Mouse (Mus musculus) kidney, adult 2 months (tissue): Measurements from ENCODE around the gene Krtcap2. TPM values are rescaled to one million over a fixed set of nuclear protein-coding genes. Genes with fewer than 3 reads are reported as not detected.
A peak's percentile ranks its signal among the peaks of the same experiment; 100 is the strongest.

ENCODE experiments used
- DNase-seq: peaks from one replicate; pipeline ENCODE4 v3.0.0; 2021
- H3K27ac ChIP-seq: fragments of 200-500 bp; 2 replicates; pipeline ENCODE4 v1.5.1; 2012; ENCODE audit warnings: low read depth, low read length, control low read depth, inconsistent platforms; ENCODE audit not compliant: insufficient read depth
- H3K27me3 ChIP-seq: fragments of 200-500 bp; replicated peaks from 2 replicates; pipeline ENCODE4 v1.6.1; 2012; ENCODE audit warnings: mild to moderate bottlenecking, moderate library complexity, low read length, inconsistent platforms; ENCODE audit not compliant: control insufficient read depth, insufficient read depth
- H3K36me3 ChIP-seq: fragments of 200-500 bp; 2 replicates; pipeline ENCODE4 v1.6.1; 2012; ENCODE audit warnings: mild to moderate bottlenecking, moderate library complexity, low read length, inconsistent platforms; ENCODE audit not compliant: control insufficient read depth, insufficient read depth
- H3K4me1 ChIP-seq: fragments of 200-500 bp; 2 replicates; pipeline ENCODE4 v1.6.1; 2011; ENCODE audit warnings: low read length; ENCODE audit not compliant: control insufficient read depth, insufficient read depth
- H3K4me3 ChIP-seq: fragments of 200-500 bp; 2 replicates; pipeline ENCODE4 v1.5.1; 2011; ENCODE audit warnings: mild to moderate bottlenecking, low read depth, low read length, control low read depth; ENCODE audit not compliant: insufficient read depth
- CTCF ChIP-seq: fragments of 200-500 bp; conservative IDR thresholded peaks from 2 replicates; pipeline ENCODE4 v1.5.1; 2011; ENCODE audit warnings: low read depth, mild to moderate bottlenecking, control low read depth, low read length, moderate library complexity, mixed read lengths; ENCODE audit not compliant: insufficient read depth, insufficient read length
- POLR2A ChIP-seq: fragments of 200-500 bp; IDR thresholded peaks from one replicate; pipeline ENCODE4 v1.6.1; 2011; ENCODE audit warnings: low read depth, low read length, control low read depth
- WGBS: fragments of 180-500 bp; shearing (Covaris S2); methylation state at CpG from one replicate; pipeline ENCODE4 v1.1.7; 2018; 5-methylcytosine and 5-hydroxymethylcytosine counted together
- polyA plus RNA-seq: library from polyadenylated mRNA; depleted of rRNA; stranded (reverse); fragments of >200 nt; gene quantifications from 2 replicates; pipeline ENCODE4 v1.2.3, GENCODE M21; 2012

Gene Krtcap2
- polyA plus RNA-seq, 1 experiment, result 142 TPM

GRCm38 (mm10) chr3:89276061-89276460 is 30.3 kb downstream of the Krtcap2 start:
- no peak for TF ChIP-seq CTCF
- DNase-seq, result peak; percentile 54
- 62% methylated on average over 13 of the region's 13 CpGs for WGBS
- Histone ChIP-seq H3K4me1 (peaks cover 14% of the 10 kb centered on the region; the same call in 1 of the 2 replicates), H3K27ac (0 out of 2 replicates have a peak overlapping the region, but pooled peaks have one; percentile 4), H3K36me3 (peaks cover 8% of the 10 kb centered on the region), H3K27me3 (no peaks in the 10 kb centered on the region), H3K4me3 (no peak overlapping the region)

DNA sequence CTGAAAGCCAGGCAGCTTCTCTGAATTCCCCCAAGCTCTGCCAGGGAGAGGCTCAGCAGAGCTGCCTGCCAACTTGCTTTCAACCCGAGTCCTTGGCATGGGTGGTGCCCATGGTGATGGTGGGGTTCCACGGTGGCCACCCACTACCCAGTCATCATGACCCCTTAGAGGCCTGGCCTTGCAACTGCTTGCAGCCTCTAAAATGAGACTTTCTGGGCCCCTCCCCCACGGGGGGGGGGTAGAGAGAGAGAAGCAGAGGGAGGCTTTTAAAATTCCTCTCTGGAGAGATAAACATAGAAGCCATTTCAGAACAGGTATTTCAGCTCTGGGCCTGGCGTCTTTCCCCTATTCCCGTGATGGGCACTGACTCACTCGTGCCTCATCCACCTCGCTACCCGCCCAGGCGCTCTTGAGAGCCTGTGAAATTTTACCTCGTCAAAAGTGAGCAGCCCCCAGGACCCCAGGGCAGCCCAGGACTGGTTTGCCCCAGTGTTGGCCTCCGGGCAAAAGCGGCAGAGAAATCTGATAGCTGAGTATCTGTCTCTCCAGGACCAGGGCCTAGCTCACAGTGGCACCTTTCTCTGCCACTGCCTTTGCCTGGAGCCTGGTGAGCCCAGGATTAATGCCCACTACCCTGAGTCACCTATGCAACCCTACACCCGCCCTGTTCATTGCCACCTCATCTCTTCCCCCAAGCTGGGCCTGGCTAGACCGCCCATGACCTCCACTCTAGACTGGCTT is 31.7 kb downstream of the Krtcap2 start:
- Histone ChIP-seq H3K4me3 (peak overlapping the region; percentile 82), H3K4me1 (peaks cover 18% of the 10 kb centered on the region; the same call in 1 of the 2 replicates), H3K27me3 (no peaks in the 10 kb centered on the region), H3K36me3 (peaks cover 3% of the 10 kb centered on the region; the same call in 1 of the 2 replicates), H3K27ac (peak overlapping the region; percentile 89)
- 24% methylated on average over 14 of the region's 14 CpGs for WGBS
- TF ChIP-seq CTCF, result no peak
- TF ChIP-seq POLR2A, result no peak
- DNase-seq, result peak; percentile 56

- peak; percentile 95 for DNase-seq
- TF ChIP-seq CTCF (no peak), POLR2A (peak; percentile 50)
- peak overlapping the region; percentile 82 for H3K4me3 ChIP-seq
- H3K36me3 ChIP-seq, result peaks cover 3% of the 10 kb centered on the region; the same call in 1 of the 2 replicates
- H3K4me1 ChIP-seq, result peaks cover 18% of the 10 kb centered on the region; the same call in 1 of the 2 replicates
- 28% methylated on average over 7 of the region's 7 CpGs for WGBS
- no peaks in the 10 kb centered on the region for H3K27me3 ChIP-seq
- H3K27ac ChIP-seq, result peak overlapping the region; percentile 89
These were observed 32.3 kb downstream of the Krtcap2 start for GRCm38 (mm10) chr3:89278107-89278506.

GRCm38 (mm10) chr3:89278643-89279042 is 32.9 kb downstream of the Krtcap2 start:
- H3K27ac ChIP-seq, result peak overlapping the region; percentile 89
- H3K36me3 ChIP-seq, result peaks cover 3% of the 10 kb centered on the region; the same call in 1 of the 2 replicates
- peak; percentile 25 for DNase-seq
- TF ChIP-seq POLR2A (no peak), CTCF (no peak)
- 12% methylated on average over 8 of the region's 8 CpGs for WGBS
- peak overlapping the region; percentile 82 for H3K4me3 ChIP-seq
- peaks cover 18% of the 10 kb centered on the region; the same call in 1 of the 2 replicates for H3K4me1 ChIP-seq
- H3K27me3 ChIP-seq, result no peaks in the 10 kb centered on the region

DNA sequence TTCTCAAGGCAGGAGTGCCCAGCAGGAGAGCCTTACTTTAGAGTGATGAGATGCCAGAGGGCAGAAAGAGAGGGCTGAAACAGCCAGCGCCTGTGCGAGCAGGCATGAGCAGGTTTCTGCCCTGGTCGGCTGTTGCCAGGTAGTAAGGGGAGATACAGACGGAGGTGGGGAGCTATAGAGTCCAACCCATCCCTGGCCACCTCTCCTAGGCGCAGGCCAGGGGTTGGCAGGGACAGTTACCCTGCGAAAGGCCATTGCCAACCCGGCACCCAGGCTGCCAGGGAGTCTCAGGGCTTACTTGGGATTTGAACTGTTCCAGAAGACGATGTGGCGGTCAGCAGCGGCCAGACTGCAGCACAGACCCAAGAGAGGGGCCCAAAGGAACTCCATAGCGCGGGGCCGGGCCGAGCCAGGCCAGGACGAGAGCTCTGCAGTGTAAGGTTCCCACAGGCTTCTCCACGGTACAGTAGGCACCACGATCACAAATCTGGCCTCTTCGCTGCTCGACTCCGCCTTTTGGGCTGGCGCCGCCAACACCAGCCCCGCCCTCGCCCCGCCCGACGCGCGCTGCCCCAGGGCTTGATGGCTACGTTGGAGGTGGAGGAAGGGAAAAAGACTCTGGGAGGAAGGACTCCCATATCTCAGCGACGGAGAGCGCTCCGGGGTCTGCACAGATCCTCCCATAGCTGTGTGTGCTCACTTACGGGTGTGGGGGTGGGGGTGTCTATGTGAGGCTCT is 33.6 kb downstream of the Krtcap2 start:
- 1% methylated on average over 35 of the region's 35 CpGs for WGBS
- peak; percentile 99 for TF ChIP-seq POLR2A
- TF ChIP-seq CTCF, result no peak
- H3K4me1 ChIP-seq, result peaks cover 18% of the 10 kb centered on the region; the same call in 1 of the 2 replicates
- DNase-seq, result peak; percentile 96
- H3K4me3 ChIP-seq, result peak overlapping the region; percentile 82
- H3K27ac ChIP-seq, result peak overlapping the region; percentile 89
- H3K27me3 ChIP-seq, result no peaks in the 10 kb centered on the region
- H3K36me3 ChIP-seq, result peaks cover 3% of the 10 kb centered on the region; the same call in 1 of the 2 replicates

DNA sequence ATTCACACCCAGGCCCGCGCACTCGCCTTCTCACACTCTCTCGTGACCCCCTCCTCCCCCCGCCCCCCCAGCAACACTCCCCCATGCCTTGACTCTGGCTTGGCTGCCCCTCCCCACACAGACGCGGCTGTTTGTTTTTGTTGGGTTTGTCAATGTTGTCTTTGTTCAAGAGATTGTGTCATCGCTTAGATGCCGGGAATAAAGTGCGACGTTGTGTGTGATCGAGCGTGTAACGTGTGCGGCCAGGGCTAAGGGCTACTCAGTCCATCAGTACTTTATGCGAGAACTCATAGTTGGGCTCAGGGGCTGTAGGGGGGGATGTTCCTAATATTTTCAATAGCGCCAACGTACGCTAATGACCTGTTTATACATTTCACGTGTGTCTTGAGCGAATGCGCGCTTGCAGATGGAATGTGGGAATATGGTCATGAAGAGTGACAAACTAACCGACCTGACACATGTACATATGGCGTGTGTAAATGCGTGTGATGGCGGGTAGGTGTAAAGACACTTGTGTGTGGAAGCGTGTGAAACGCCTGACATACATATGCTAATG is 34.4 kb downstream of the Krtcap2 start:
- H3K27me3 ChIP-seq, result no peaks in the 10 kb centered on the region
- peaks cover 18% of the 10 kb centered on the region; the same call in 1 of the 2 replicates for H3K4me1 ChIP-seq
- H3K4me3 ChIP-seq, result peak overlapping the region; percentile 82
- peak overlapping the region; percentile 89 for H3K27ac ChIP-seq
- no peak for TF ChIP-seq CTCF
- no peak for TF ChIP-seq POLR2A
- WGBS, result 1% methylated on average over 29 of the region's 29 CpGs
- DNase-seq, result peak; percentile 71
- H3K36me3 ChIP-seq, result peaks cover 1% of the 10 kb centered on the region; the same call in 1 of the 2 replicates
